Mouse (Mus musculus) MEL (cell line): ENCODE results near the gene Vps13d.

Experiments
- CTCF ChIP-seq, 3 experiments: IDR thresholded peaks in 2 of 3; conservative IDR thresholded peaks in 1 of 3; 2 replicates each; pipeline ENCODE4 v1.5.1; 2011 to 2012; ENCODE audit warnings: low read length in 3 of 3, low read depth in 2 of 3, mild to moderate bottlenecking in 2 of 3, improper control_type of control experiment in 1 of 3, inconsistent platforms in 1 of 3, mixed read lengths in 1 of 3, moderate library complexity in 1 of 3; ENCODE audit not compliant: control insufficient read depth in 1 of 3, insufficient read depth in 1 of 3, poor library complexity in 1 of 3, severe bottlenecking in 1 of 3
- GABPA ChIP-seq: IDR thresholded peaks from 2 replicates; pipeline ENCODE4 v1.6.1; 2012; ENCODE audit warnings: low read depth, mild to moderate bottlenecking, inconsistent platforms, low read length, improper control_type of control experiment, moderate library complexity
- POLR2A ChIP-seq, 2 experiments: IDR thresholded peaks; 2 replicates each; pipeline ENCODE4 v1.6.1; 2011 to 2012; ENCODE audit warnings: low read length in 2 of 2, mild to moderate bottlenecking in 2 of 2, control low read depth in 1 of 2, improper control_type of control experiment in 1 of 2, low read depth in 1 of 2, moderate library complexity in 1 of 2; ENCODE audit not compliant: control insufficient read depth in 1 of 2, insufficient read depth in 1 of 2, poor library complexity in 1 of 2
- POLR2AphosphoS2 ChIP-seq: IDR thresholded peaks from 2 replicates; pipeline ENCODE4 v1.6.1; 2011; ENCODE audit warnings: low read length, improper control_type of control experiment
- TAL1 ChIP-seq: IDR thresholded peaks from 2 replicates; pipeline ENCODE4 v1.6.1; 2012; ENCODE audit warnings: mild to moderate bottlenecking, inconsistent platforms, low read length, moderate library complexity, mixed read lengths
- TBP ChIP-seq: IDR thresholded peaks from 2 replicates; pipeline ENCODE4 v1.8.0; 2011; ENCODE audit warnings: low read depth, low read length, improper control_type of control experiment
- TCF12 ChIP-seq: IDR thresholded peaks from 2 replicates; pipeline ENCODE4 v1.6.1; 2014; ENCODE audit warnings: low read depth, mild to moderate bottlenecking, inconsistent platforms, low read length, improper control_type of control experiment, moderate library complexity
- UBTF ChIP-seq: IDR thresholded peaks from 2 replicates; pipeline ENCODE4 v1.6.1; 2012; ENCODE audit warnings: low read depth, mild to moderate bottlenecking, inconsistent platforms, low read length, improper control_type of control experiment, moderate library complexity, borderline replicate concordance; ENCODE audit not compliant: insufficient read depth

DNA sequence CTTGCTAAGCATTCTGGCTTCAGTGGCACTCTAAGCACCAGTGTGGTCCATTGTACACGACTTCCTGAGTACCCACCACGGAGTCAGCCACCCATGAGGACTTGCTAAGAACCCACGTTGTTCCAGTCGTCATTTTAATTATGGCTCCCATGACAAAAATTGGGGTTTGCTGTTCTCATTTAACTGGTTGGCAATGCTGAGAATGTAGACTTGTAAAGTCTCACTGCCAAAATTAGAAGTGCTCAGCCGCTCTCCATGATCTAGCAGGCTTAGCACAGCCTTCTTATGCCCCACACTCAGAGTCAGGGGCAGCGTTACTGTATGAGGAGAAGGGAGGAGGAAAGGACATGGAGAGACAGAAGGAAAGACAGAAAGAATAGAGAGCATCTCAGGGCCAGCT is 216.8 kb downstream of the Vps13d start:
- TF ChIP-seq TBP: no peak
- no peak for TF ChIP-seq TCF12
- TF ChIP-seq UBTF: no peak
- no peak for TF ChIP-seq POLR2AphosphoS2
- no peak for TF ChIP-seq CTCF (IDR thresholded peaks at IDR 0.05 in 2 of 3, conservative IDR thresholded peaks at IDR 0.05 in 1 of 3; ENCODE audit: control insufficient read depth in 1 of 3, insufficient read depth in 1 of 3, low read depth in 2 of 3, low read length in 3 of 3, poor library complexity in 1 of 3, severe bottlenecking in 1 of 3)
- TF ChIP-seq POLR2A (IDR thresholded peaks at IDR 0.05; ENCODE audit: control insufficient read depth in 1 of 2, insufficient read depth in 1 of 2, low read depth in 1 of 2, low read length in 2 of 2, poor library complexity in 1 of 2): no peak
- no peak for TF ChIP-seq TAL1
- no peak for TF ChIP-seq GABPA
